Mouse (Mus musculus) adrenal gland, adult (tissue): ENCODE measurements around the gene Tnfsf14.

Experiments used
- DNase-seq, 2 experiments: peaks; one replicate each; pipeline ENCODE4 v3.0.0; 2022 to 2023; ENCODE audit warnings: low spot score in 1 of 2; ENCODE audit not compliant: inconsistent age in 2 of 2

The Tnfsf14 gene

GRCm38 (mm10) chr17:57207938-57208337 is 14.0 kb upstream of the Tnfsf14 start:
- DNase-seq: no peak

GRCm38 (mm10) chr17:57201841-57202724 is 8.1 kb upstream of the Tnfsf14 start:
- no peak for DNase-seq

- no peak for DNase-seq
Measured at GRCm38 (mm10) chr17:57198252-57198651, 4.3 kb upstream of the Tnfsf14 start.

GRCm38 (mm10) chr17:57195326-57196010 is 1.5 kb upstream of the Tnfsf14 start:
- DNase-seq: peak in 1 of 2 experiments; percentile 40

DNA sequence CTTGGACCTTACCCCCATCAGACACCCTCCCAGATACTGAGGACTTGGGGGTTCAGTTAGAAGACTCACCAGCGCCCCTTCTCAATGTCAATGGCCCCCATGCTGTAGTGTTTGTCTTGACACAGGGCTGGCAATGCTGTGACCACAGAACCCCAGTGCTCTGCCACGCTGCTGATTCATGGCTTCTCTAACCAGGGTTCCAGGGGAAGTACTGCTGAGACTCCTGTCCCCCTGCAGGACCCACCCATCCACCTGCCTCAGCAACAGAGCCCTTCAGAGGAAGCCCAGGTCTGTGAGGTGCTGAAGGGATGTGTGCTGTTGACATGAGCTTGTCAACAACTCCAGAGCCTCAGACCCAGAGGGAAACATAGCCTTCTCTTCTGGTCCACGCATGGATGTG is 794 bp upstream of the Tnfsf14 start:
- no peak for DNase-seq

- DNase-seq: no peak
Measured at GRCm38 (mm10) chr17:57188510-57189192, 5.3 kb downstream of the Tnfsf14 start.

- DNase-seq: no peak
Measured at GRCm38 (mm10) chr17:57185641-57186040, 8.3 kb downstream of the Tnfsf14 start.

- no peak for DNase-seq
Measured at GRCm38 (mm10) chr17:57182871-57183270, 11.1 kb downstream of the Tnfsf14 start.

DNA sequence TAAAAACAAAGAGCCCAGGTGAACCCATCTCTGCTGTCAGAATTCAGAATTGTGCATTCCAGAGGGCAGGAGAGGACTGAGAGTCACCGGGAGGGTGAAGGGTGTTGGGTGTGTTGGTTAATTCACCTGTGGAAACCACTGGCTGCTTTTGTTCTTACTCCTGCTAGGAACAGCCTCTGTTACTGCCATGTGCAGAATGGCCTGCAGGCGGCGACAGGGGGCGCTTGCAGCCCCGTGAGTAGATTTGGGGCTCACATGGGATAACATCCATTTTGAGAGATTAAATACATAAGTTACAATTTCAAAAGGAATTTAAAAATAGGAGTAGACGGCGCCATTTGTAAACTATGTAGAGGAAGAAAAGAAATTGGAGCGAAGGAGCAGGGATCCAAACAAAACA is 13.6 kb downstream of the Tnfsf14 start:
- DNase-seq: peak in 1 of 2 experiments; percentile 73

GRCm38 (mm10) chr17:57173351-57173750 is 20.6 kb downstream of the Tnfsf14 start:
- DNase-seq: no peak

DNA sequence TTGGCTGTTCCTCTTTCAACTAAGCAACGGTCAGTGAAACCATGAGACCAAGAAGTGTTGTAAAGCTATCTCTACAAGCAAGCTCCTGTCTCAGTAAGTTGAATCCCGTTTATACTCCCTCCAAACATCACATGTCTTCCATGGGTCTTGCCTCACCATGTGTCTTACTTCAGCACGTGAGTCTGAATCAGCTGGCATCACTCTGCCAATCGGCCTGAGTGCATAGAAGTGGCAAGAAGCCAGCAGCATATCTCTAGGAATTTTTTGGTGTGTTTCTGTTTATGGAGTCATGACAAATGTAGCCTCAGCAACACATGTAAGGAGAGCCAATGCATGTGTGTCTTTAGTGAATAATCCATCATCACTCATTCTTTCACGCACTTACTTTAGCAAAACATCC is 21.6 kb downstream of the Tnfsf14 start:
- DNase-seq: no peak

- no peak for DNase-seq
Measured at GRCm38 (mm10) chr17:57170616-57171260, 23.2 kb downstream of the Tnfsf14 start.

DNA sequence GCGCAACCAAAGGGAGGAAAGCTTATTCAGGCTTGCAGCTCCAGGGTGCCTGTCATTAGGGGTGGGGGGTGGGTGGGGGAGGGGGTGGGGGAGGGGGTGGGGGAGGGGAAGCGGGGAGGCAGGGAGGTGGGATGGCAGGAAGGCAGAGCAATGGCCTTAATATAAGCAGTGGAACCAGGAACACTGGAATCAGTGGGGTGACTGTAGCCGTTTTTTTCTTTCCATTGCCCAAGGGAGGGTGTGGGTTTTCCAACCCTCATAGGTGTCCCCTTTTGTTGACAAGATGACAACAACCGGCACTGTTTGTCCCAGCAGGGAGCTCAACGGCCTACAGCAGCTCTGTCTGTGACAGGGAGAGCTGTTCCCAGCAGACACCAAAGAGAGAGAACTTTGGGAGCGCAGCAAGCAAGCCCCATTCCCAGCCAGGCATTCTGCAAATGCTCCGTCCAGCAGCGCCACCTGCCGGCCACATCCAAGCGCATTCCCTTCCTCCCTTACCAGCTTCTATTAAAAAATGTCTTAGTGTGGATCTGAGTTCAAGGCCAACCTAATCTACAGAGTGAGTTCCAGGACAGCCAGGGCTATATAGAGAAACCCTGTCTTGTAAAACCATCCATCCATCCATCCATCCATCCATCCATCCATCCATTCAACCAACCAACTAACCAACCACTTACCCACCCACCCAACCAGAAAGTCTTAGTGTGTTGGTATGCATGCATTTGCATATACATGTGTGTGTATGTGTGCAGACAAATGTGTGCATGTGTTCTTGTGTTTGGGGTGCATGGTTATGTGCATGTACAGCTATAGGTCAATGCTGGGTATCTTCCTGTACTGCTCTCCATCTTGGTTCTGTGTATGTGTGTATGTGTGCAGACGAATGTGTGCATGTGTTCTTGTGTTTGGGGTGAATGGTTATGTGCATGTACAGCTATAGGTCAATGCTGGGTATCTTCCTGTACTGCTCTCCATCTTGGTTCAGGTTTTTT is 26.9 kb downstream of the Tnfsf14 start:
- DNase-seq: peak; percentile 86 to 95

GRCm38 (mm10) chr17:57153787-57154186 is 40.2 kb downstream of the Tnfsf14 start:
- DNase-seq: no peak

- no peak for DNase-seq
Measured at GRCm38 (mm10) chr17:57153006-57153405, 41.0 kb downstream of the Tnfsf14 start.

- no peak for DNase-seq
Measured at GRCm38 (mm10) chr17:57148994-57149803, 44.8 kb downstream of the Tnfsf14 start, which contains the start of gene Cd70. TSS of gene Cd70 (minus strand) at chr17:57149777.

DNA sequence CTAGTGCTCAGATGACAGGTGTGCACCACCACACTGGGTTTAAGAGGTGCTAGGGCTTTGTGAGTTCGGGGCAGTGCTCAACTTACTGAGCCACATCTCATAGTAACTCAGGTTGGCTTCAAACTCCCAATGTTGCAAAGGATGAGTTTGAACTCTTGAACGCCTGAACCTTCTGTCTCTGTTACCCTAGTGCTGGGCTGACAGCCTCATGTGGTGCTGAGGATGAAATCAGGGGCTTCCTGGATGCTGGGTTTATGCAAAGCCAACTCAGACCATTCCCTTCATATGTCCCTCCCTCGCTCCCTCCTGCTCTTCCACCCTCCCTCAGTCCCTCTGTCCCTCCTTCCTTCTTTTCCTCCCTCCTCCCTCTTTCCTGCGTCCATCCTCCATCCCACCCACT is 45.6 kb downstream of the Tnfsf14 start:
- DNase-seq: no peak

- no peak for DNase-seq
Measured at GRCm38 (mm10) chr17:57145115-57145514, 48.9 kb downstream of the Tnfsf14 start.

DNA sequence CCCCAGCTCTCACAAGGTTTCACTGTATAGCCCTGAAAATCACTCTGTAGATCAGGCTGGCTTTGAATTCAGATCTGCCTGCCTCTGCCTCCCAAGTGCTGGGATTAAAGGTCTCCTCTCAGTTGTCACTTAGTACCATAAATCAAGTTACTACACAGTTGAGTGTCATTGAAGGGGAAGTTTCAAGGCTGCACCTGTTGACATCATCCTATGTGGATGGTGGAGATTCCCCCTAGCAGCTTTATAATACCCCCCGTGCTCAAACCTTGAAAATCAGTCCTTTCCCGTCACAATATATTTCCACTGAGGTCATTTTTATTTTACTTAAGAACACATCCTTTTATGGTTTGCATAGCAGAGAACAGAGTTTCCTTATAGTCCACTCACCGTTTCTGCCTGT is 50.3 kb downstream of the Tnfsf14 start:
- no peak for DNase-seq
